Mouse (Mus musculus): ENCODE data around the gene Bmpr1a. TPM values are rescaled to one million over a fixed set of nuclear protein-coding genes. Genes with fewer than 3 reads are reported as not detected.

Bmpr1a gene
- 0.13 TPM in 1 of 2 replicates, not detected in the other for polyA plus RNA-seq (2012; ENCODE audit: low replicate concordance)

GRCm38 (mm10) chr14:34503325-34503647 lies at the start of gene Bmpr1a:
Bmpr1a (minus strand) TSS chr14:34503341.

GRCm38 (mm10) chr14:34522701-34523100 lies 19.6 kb upstream of the Bmpr1a start, which contains the start of gene 9230112D13Rik:
9230112D13Rik (minus strand) TSS chr14:34522801.

GRCm38 (mm10) chr14:34375415-34375904 lies 127.7 kb downstream of the Bmpr1a start, which contains the start of gene Mmrn2:
Mmrn2 (plus strand) TSS chr14:34375465.

GRCm38 (mm10) chr14:34374577-34374976 lies 128.6 kb downstream of the Bmpr1a start, which contains the start of gene Sncg:
Sncg (minus strand) TSS chr14:34374789.

Other genes starting within 250 kb of the Bmpr1a start
- gene Shld2, start 192.8 kb downstream of the Bmpr1a start, polyA plus RNA-seq (2012; ENCODE audit: low replicate concordance): 6.3 and 6.8 TPM in 2 replicates
- 25.0 and 63.0 TPM in 2 replicates for gene Glud1, start 192.6 kb downstream of the Bmpr1a start, polyA plus RNA-seq (2012; ENCODE audit: low replicate concordance)
- not detected in 2 replicates for gene Fam25c, start 147.9 kb downstream of the Bmpr1a start, polyA plus RNA-seq (2012; ENCODE audit: low replicate concordance)
- not detected in 2 replicates for gene Sncg, start 128.6 kb downstream of the Bmpr1a start, polyA plus RNA-seq (2012; ENCODE audit: low replicate concordance)
- 0.60 and 1.2 TPM in 2 replicates for gene Mmrn2, start 127.9 kb downstream of the Bmpr1a start, polyA plus RNA-seq (2012; ENCODE audit: low replicate concordance)
- not detected in 2 replicates for gene 9230112D13Rik, start 19.5 kb upstream of the Bmpr1a start, polyA plus RNA-seq (2012; ENCODE audit: low replicate concordance)
- not detected in 2 replicates for gene Ldb3, start 85.3 kb upstream of the Bmpr1a start, polyA plus RNA-seq (2012; ENCODE audit: low replicate concordance)
- gene Opn4, start 96.8 kb upstream of the Bmpr1a start, polyA plus RNA-seq (2012; ENCODE audit: low replicate concordance): not detected in 2 replicates
- 16.5 and 18.3 TPM in 2 replicates for gene Wapl, start 170.6 kb upstream of the Bmpr1a start, polyA plus RNA-seq (2012; ENCODE audit: low replicate concordance)